Mouse (Mus musculus): ENCODE results near the gene Slc41a3.

Slc41a3 gene

GRCm38 (mm10) chr6:90597592-90597991 lies 6.9 kb upstream of the Slc41a3 start:
- DNase-seq (ENCODE audit: low spot score), result no peak

DNA sequence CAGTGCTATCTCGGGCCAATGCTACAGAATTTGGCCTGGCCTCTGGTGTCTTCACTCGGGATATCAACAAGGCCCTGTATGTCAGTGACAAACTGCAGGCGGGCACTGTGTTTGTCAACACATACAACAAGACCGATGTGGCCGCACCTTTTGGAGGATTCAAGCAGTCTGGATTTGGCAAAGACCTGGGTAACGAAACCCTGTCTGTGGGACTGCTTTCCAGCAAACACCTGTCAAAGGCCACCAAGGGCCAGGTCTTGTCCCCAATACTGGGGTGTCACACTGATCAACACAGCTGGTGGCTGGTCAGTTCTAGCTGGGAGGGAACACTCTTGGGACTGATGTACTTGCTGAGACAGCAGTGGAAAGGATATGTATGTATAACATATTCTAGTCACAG lies 6.3 kb upstream of the Slc41a3 start:
- no peak for DNase-seq (ENCODE audit: low spot score)

DNA sequence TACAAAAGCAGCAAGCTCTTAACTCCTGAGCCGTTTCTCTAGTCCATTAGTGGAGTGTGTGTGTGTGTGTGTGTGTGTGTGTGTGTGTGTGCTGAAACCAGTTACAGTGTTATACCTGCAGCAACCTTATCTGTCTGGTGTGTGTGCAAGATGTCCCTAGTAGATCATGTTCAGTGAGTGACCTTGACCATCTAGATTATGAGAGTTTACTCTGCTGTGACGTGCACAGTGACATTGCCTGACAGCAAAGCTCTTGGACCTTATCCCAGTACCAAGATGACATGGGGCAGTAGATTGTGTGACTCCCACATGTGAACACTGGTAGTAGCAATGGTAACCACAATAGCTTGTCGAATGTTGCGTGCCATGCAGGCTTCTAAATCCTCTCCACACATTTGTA lies 4.2 kb upstream of the Slc41a3 start:
- no peak for DNase-seq (ENCODE audit: low spot score)

- no peak for DNase-seq (ENCODE audit: low spot score)
Observed at GRCm38 (mm10) chr6:90601736-90602135, 2.8 kb upstream of the Slc41a3 start.

DNA sequence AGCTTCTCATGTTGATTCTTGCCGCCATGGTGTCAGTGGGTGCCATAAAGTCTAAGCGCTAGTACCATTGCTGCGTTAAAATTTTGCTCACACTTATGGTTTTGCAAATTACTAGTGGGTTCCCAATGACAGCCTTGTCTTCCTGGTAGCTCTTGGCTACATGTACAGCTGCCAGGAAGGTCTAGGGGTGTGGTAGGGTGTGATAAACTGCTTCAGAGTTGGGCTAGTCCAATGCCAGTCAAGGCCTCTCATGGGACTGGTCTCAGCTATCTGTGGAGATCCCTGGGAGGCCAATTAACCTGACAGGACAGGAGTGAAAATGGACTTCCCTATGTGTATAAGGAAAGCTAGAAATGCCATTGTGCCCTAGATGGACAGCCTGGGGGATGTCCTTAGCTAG lies 2.2 kb upstream of the Slc41a3 start:
- DNase-seq (ENCODE audit: low spot score), result no peak

DNA sequence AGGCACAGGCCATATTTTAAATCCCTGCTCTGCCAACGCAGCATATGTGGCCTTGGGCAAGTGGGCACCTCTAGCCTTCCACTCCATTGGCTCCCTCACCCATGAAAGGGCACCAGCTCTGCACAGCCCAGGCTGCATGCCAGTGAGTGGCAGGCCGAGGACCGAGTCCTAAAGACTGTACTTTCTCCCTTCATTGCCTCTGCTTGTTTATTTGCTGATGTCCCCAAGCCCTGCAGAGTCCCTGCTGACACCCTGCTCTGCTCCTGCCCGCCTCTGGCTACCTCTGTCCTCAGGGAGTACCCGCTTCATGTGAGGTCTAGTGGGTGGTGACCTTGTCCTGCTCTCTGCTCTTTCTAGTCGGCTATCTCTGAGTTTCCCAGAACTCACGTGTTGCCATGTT lies 1.4 kb upstream of the Slc41a3 start:
- DNase-seq (ENCODE audit: low spot score), result no peak

GRCm38 (mm10) chr6:90604130-90604529 lies 395 bp upstream of the Slc41a3 start:
- DNase-seq (ENCODE audit: low spot score), result no peak

DNA sequence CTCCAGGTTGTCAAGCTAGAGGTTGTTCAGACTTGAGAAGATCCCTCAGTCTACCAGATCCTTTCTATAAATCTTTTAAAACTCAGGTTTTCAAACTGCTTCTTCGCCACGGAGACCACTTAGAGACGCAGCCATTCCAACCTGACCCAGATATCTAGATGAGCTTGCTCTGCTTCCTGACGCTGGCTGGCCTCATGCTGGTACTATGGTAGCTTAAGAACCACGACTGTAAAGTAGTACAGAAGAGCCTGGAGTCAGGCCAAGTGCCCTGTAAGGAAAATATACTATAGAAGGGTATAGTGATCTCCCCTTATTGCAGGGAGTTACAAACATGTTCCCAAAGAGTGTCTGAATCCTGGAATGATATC lies 757 bp downstream of the Slc41a3 start:
- DNase-seq (ENCODE audit: low spot score), result peak; percentile 16

GRCm38 (mm10) chr6:90606538-90606937 lies 2.0 kb downstream of the Slc41a3 start:
- DNase-seq (ENCODE audit: low spot score), result peak; percentile 91

DNA sequence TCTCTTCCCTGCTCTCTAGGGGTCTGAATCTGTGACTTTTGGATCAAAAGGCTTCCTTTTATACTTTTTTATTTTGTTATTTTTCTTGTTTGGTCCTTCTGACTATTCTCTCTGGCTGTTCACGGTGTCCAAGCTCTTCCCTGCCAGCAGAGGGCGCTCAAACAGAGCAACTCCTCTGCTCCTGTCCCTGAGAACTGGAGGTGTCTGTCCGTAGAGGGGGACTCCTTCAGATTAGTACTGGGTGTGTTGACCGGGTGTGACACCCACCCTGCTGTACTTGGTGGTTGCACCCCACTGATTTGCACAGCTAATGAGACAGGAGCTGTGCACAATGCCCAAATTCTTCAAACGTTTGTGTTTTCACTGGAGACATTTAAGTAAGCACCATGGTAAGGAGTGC lies 2.7 kb downstream of the Slc41a3 start:
- DNase-seq (ENCODE audit: low spot score), result peak; percentile 77

DNA sequence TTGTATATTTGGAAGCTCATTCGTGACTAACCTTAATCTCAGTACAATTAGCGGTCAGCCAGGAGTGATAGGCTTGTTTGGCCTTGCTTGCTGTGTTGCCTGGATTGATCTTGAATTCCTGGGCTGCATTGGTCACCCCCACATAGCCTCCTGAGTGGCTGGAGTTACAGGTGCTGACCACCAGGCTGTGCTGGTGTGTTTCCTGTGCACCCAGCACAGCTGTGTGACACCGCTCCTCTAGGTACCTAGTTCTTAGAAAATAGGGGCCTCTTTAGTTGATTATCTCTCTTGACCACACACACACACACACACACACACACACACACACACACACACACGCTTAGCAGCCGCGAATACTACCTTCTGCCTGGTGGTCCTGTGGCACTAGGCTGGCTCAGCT lies 3.7 kb downstream of the Slc41a3 start:
- DNase-seq (ENCODE audit: low spot score), result peak; percentile 43

DNA sequence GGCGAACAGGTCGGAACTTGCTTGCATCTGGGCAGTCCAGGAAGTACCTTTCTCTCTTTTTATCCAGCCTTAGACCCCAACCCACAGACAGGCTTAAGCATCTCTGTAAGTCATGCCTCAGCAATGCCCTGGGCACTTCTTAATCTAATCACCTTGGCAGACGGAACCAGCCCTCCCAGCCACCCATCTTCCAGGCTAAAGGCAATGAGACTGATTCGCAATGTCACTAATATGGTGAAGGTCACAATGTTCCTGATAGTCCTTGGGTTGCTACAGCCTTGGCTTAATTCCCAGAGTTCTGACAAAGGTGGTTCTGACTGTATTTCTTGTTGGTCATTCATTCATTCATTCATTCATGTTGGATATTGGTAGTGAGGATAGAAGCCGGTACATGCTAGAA lies 5.7 kb downstream of the Slc41a3 start:
- DNase-seq (ENCODE audit: low spot score), result no peak

GRCm38 (mm10) chr6:90613277-90613676 lies 8.8 kb downstream of the Slc41a3 start:
- no peak for DNase-seq (ENCODE audit: low spot score)

- DNase-seq (ENCODE audit: low spot score), result no peak
Observed at GRCm38 (mm10) chr6:90615362-90615761, 10.8 kb downstream of the Slc41a3 start.

DNA sequence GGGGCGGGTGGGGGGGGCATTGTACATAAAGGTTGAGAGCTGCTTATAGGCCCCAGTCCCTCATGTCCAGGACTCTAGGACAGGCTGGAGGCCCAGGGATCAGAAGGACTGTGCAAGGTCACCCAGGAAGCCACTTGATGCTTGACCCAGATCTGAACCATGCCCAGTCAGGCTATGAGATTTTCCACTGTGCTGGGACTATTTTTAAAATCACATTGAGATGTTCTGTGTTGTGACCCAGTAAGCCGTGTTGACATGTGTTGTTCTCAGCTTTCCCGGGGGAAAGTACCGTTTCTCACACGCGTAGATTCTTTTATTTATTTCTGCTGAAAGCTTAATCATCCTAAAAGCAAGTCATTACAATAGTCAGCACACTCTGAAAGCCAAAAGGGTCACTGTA lies 11.5 kb downstream of the Slc41a3 start:
- DNase-seq (ENCODE audit: low spot score), result no peak

GRCm38 (mm10) chr6:90616481-90616880 lies 12.0 kb downstream of the Slc41a3 start:
- no peak for DNase-seq (ENCODE audit: low spot score)

GRCm38 (mm10) chr6:90618274-90618673 lies 13.7 kb downstream of the Slc41a3 start:
- DNase-seq (ENCODE audit: low spot score), result no peak

DNA sequence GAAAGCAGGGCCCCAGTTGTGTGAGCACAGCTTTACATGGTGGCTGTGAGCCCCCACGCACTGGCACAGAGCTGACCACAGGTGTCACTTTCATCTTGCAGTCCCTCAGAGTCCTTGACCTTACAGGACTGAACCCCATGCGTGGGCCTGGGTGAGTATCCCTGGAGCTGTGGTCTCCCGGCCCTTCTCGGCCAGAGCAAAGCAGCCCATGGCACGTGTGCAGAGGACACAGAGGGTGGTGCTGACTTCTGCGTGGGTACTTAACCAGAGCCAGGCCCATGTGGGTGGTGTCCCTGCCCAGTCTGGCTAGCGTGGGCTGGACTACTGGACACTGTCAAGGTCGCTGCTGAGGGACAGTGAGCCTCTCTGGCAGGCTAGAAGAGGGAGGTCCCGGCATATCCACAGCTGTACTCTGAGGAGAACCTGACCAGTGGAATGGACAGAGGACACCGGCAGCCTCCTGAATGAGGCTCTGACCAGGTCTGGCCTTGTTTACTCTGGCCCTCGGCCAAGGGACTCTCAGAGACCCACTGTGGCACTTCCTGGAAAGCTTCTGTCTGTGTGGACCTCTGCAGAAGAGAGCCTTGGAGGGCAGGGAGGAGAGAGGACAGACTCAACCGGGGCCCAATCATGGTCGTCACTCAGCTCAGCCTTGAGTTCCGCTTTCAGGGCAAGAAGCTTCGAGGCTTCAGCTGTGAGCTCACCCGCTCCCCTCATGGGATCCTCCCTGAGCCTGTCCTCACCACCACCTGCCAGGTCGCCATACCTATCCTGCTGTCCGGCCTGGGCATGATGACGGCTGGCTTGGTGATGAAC lies 14.5 kb downstream of the Slc41a3 start:
- DNase-seq (ENCODE audit: low spot score), result no peak

DNA sequence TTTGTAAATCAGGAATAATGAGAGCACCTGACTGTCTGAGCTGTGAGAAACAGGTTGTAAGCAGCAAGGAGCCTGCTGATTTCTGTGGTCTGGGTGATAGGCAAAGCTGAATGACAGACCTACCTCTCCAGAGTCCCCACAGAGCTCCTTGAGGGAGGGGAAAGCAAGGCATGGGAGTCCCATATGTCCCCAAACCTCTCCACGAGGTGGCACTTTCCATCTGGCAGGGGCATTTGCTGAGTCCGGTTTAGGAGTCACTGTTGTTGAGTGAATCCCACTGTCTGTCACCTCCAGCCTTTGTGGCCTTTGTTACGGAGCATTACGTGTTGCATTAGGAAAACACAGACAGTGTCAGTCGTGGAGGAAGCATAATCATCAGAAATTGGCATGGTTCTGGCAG lies 15.4 kb downstream of the Slc41a3 start:
- DNase-seq (ENCODE audit: low spot score), result no peak

DNA sequence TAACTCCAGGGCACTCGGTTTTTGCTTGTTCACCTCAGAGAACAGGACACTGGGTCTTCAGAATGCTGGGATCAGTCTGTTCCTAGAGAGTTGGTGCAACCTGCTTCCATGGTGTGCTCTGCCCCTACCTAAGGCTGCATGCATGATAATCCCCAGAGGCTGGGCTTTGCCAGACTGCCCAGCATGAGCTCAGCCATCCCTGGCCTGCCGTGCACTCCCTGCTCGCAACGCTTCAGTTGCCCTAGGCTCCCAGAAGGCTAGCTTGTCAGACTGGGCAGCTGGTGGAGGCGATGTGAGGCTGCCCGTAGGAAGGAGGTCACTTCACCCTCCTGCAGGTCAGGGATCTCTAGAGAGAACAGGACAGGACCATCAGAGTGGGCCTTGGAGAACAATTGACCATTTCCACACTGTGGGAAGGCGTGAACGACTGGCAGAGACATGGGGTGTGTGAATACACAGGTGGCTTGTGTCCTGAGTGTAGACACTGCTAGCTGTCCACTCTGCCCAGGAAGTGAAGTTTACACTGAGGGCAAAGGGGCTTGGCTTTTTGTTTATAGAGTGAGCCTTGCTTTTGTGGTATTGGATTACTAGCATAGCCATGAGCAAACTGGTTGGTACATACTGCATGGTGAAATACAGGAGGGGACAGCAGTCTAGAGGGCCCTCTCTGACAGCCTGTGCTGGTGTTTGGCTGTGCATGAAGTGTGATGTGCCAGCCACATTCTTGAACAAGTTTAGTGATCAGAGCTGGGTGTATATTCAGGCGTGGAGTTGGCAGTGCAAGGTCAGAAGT lies 16.5 kb downstream of the Slc41a3 start:
- DNase-seq (ENCODE audit: low spot score), result peak; percentile 58

DNA sequence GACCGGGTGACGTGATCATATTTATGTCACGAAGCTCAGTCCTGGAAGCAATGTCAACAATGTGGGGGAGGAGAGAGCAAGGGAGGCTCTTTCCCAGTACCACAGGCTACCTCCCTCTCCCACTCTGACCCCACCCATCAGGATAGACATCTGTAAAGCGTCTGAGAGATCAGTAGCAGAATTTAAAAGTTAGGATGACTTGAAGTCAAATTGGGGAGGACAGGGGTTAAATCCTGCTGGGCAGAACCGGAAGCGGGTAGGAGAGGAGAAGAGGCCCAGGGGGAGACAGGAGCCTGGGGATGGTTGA lies 17.0 kb downstream of the Slc41a3 start:
- DNase-seq (ENCODE audit: low spot score), result no peak

DNA sequence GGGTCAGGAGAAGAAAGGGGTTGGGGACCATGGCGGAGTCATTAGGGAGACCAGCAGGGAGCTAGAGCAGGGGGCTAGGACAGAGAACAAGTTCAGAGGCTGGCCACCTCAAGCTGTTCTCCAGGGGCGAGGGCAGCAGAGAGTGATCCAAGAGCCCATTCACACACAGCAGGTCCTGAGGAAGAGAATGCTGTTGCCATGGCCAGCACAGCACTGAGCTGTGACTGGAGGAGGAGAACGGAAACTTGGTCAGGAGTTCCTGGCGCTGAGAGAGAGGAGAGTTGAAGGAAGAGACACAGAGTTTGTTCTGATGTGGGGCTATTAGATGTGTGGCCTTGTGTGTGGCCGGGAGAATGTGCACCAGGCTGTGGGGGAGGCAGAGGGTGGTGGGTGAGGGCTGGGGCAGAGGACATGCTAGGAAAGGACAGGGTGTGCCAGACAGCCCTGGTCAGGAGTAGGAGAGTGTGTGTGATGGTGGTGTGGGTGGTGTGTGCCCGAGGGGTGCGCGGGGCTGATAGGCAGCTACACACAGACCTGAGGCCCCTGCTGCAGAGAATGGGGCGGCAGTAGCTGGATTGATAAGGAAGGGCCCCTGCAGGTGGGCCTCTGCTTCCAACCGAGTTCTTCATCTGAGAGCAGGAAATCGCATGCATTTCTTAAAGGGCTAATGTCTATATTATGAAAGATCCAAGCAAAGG lies 18.4 kb downstream of the Slc41a3 start:
- DNase-seq (ENCODE audit: low spot score), result no peak

GRCm38 (mm10) chr6:90623456-90623836 lies 18.9 kb downstream of the Slc41a3 start:
- no peak for DNase-seq (ENCODE audit: low spot score)

Data from retina, embryonic 14.5 days (tissue).